Mouse (Mus musculus) lung, embryonic 15.5 days (tissue): ENCODE measurements around the gene Tmem260. TPM values are rescaled to one million over a fixed set of nuclear protein-coding genes. Genes with fewer than 3 reads are reported as not detected.

Source experiments
- ATAC-seq: fragments of 200-750 bp; cut with Nextera tagmentation; 2 replicates; pipeline ENCODE4 v1.8.0; 2017; ENCODE audit warnings: moderate number of reproducible peaks, borderline replicate concordance; ENCODE audit not compliant: low FRiP score, low TSS enrichment; ENCODE audit errors: extremely low read depth
- H3K27ac ChIP-seq: fragments of 300-500 bp; sonication (generic); 2 replicates; pipeline ENCODE4 v1.5.1; 2015; ENCODE audit warnings: moderate library complexity, mild to moderate bottlenecking, inconsistent platforms
- H3K27me3 ChIP-seq: fragments of 300-500 bp; sonication (generic); 2 replicates; pipeline ENCODE4 v1.6.1; 2015; ENCODE audit warnings: inconsistent platforms
- H3K36me3 ChIP-seq: fragments of 300-500 bp; sonication (generic); 2 replicates; pipeline ENCODE4 v1.6.1; 2015; ENCODE audit warnings: inconsistent platforms
- H3K4me1 ChIP-seq: fragments of 300-500 bp; sonication (generic); 2 replicates; pipeline ENCODE4 v1.6.1; 2015; ENCODE audit warnings: inconsistent platforms
- H3K4me2 ChIP-seq: fragments of 300-500 bp; sonication (generic); 2 replicates; pipeline ENCODE4 v1.6.1; 2015; ENCODE audit warnings: inconsistent platforms, mild to moderate bottlenecking, moderate library complexity
- H3K4me3 ChIP-seq: fragments of 300-500 bp; sonication (generic); 2 replicates; pipeline ENCODE4 v1.5.1; 2015; ENCODE audit warnings: mild to moderate bottlenecking, inconsistent platforms
- H3K9ac ChIP-seq: fragments of 300-500 bp; sonication (generic); 2 replicates; pipeline ENCODE4 v1.6.1; 2015; ENCODE audit warnings: inconsistent platforms
- H3K9me3 ChIP-seq: fragments of 300-500 bp; sonication (generic); 2 replicates; pipeline ENCODE4 v1.6.1; 2016; ENCODE audit warnings: inconsistent platforms
- WGBS: fragments of 180-500 bp; shearing (Covaris S2); methylation state at CpG from one replicate; pipeline ENCODE4 v1.1.7; 2015; 5-methylcytosine and 5-hydroxymethylcytosine counted together
- polyA plus RNA-seq: library from polyadenylated mRNA; unstranded; fragments of >200 nt; fragmentation: Nextera tagmentation; extraction: Ambion mirVana; gene quantifications from 2 replicates; pipeline ENCODE4 v1.2.1, GENCODE M21; 2015

The Tmem260 gene
- polyA plus RNA-seq, 1 experiment from 2014 or later, result 24.4 TPM

DNA sequence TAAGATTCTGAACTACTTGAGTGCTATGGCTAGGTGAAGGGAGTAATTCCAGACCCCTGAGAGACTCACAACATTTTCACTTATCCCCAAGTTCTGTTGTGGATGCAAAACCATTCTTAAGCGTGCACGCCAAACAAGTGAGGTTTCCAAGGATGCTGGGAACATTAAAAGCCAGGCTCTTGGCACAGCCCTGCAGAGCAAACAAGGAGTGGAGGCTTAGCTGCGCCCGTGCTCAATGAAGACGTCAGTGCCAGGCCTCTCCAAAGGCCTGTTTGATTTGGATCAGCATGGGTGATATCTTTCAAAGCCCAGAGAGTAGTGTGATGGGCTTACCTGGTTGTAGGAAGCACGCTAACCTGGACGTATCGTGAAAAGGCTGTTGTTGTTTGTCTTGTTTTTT, 69.6 kb downstream of the Tmem260 start:
- Histone ChIP-seq H3K27ac (no peak overlapping the region), H3K4me2 (no peak overlapping the region), H3K9me3 (no peaks in the 10 kb centered on the region), H3K36me3 (peaks cover 5% of the 10 kb centered on the region; the same call in 1 of the 2 replicates), H3K4me3 (no peak overlapping the region), H3K4me1 (no peaks in the 10 kb centered on the region), H3K9ac (no peak overlapping the region), H3K27me3 (no peaks in the 10 kb centered on the region)
- no peak for ATAC-seq
- 68% methylated on average over 8 of the region's 8 CpGs for WGBS

GRCm38 (mm10) chr14:48523361-48523760, 77.4 kb downstream of the Tmem260 start:
- ATAC-seq, result no peak
- H3K27me3 ChIP-seq, result no peaks in the 10 kb centered on the region
- H3K4me1 ChIP-seq, result no peaks in the 10 kb centered on the region
- H3K9ac ChIP-seq, result no peak overlapping the region
- no peaks in the 10 kb centered on the region for H3K9me3 ChIP-seq
- H3K27ac ChIP-seq, result no peak overlapping the region
- no peak overlapping the region for H3K4me2 ChIP-seq
- H3K36me3 ChIP-seq, result no peaks in the 10 kb centered on the region
- no peak overlapping the region for H3K4me3 ChIP-seq
- 48% methylated on average over 1 of the region's 1 CpGs for WGBS

- Histone ChIP-seq H3K4me2 (no peak overlapping the region), H3K9ac (no peak overlapping the region), H3K4me1 (no peaks in the 10 kb centered on the region), H3K27ac (no peak overlapping the region), H3K9me3 (no peaks in the 10 kb centered on the region), H3K4me3 (no peak overlapping the region), H3K36me3 (no peaks in the 10 kb centered on the region), H3K27me3 (no peaks in the 10 kb centered on the region)
- WGBS, result 40% methylated on average over 9 of the region's 9 CpGs
- no peak for ATAC-seq
These were observed 78.2 kb downstream of the Tmem260 start for GRCm38 (mm10) chr14:48524135-48524534.

- no peak overlapping the region for H3K4me3 ChIP-seq
- H3K9me3 ChIP-seq, result no peaks in the 10 kb centered on the region
- H3K4me2 ChIP-seq, result no peak overlapping the region
- no peaks in the 10 kb centered on the region for H3K4me1 ChIP-seq
- H3K27ac ChIP-seq, result no peak overlapping the region
- 28% methylated on average over 6 of the region's 6 CpGs for WGBS
- ATAC-seq, result no peak
- H3K36me3 ChIP-seq, result no peaks in the 10 kb centered on the region
- H3K9ac ChIP-seq, result no peak overlapping the region
- H3K27me3 ChIP-seq, result no peaks in the 10 kb centered on the region
These were observed 79.1 kb downstream of the Tmem260 start for GRCm38 (mm10) chr14:48525055-48525454.

DNA sequence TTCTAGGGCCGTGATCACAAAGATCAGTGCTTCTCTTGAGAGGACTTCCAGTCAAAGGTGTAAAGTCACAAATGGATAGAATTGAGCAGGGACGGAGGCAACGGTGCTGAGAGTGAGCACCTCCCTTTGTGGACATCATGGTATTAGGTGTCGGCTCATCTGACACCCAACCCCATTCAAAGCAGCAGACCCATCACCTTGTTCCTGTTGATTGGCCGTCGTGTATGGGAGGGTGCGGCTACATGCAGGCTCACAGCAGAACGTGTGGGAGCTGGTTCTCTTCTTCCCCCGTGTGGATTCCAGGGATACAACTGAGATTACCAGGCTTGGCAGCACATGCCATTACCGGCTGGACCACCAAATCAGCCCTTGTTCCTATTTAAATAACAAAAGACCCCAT, 84.7 kb downstream of the Tmem260 start:
- H3K4me1 ChIP-seq, result no peaks in the 10 kb centered on the region
- H3K4me2 ChIP-seq, result no peak overlapping the region
- no peak overlapping the region for H3K4me3 ChIP-seq
- H3K9ac ChIP-seq, result no peak overlapping the region
- H3K27me3 ChIP-seq, result no peaks in the 10 kb centered on the region
- WGBS, result 62% methylated on average over 10 of the region's 10 CpGs
- no peak for ATAC-seq
- no peaks in the 10 kb centered on the region for H3K36me3 ChIP-seq
- no peak overlapping the region for H3K27ac ChIP-seq
- no peaks in the 10 kb centered on the region for H3K9me3 ChIP-seq

DNA sequence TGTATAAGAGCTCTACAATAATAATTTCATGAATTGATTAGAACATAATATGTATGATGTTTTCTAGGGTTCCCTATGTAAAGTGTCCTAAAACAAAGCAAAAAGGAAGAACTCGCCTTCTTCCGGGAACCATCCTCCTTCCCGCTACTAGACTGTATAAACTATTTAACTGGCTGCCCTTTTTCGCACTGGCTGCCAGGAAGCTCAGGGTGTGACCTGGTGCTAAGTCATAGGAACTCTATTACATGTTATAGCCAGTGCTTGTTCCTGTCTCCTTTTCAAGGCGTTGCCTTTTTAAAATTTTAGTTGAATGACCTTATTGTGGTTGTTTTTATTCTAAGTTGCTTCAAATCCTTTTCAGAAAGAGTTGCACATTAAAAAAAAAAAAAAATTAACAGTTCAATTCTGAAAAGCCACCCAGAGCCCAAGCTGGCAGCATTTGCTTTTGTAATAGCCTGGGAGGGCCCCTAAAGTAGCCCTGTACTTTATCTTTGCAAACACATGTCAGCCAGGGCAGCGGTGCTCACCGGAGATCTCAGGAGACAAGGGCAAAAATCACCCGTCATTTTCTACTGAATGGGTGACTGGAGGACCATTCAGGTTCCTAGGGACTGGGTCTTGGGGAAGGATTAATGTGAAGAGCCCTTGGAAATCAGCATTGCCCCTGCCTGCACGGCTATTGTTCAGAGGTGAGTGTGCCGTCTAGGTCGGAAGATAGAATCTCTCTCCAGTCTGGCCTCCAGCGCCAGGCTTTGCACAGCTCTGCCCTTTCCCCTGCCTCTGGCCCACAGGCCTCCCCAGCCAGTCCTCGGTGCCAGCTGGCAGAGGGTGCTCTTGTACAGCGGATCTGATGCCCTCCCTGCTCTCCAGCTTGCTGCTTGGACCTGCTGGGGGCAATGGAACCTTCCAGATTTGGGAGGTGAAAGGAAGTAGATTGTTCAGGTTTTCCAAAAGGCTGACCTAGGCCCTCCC, 92.2 kb downstream of the Tmem260 start:
- WGBS, result 63% methylated on average over 14 of the region's 14 CpGs
- no peak overlapping the region for H3K4me2 ChIP-seq
- H3K27me3 ChIP-seq, result peaks cover 7% of the 10 kb centered on the region; the same call in 1 of the 2 replicates
- peak; percentile 57; the same call in 1 of the 2 replicates for ATAC-seq
- H3K36me3 ChIP-seq, result no peaks in the 10 kb centered on the region
- H3K4me1 ChIP-seq, result no peaks in the 10 kb centered on the region
- H3K9me3 ChIP-seq, result no peaks in the 10 kb centered on the region
- H3K27ac ChIP-seq, result no peak overlapping the region
- H3K4me3 ChIP-seq, result no peak overlapping the region
- no peak overlapping the region for H3K9ac ChIP-seq

DNA sequence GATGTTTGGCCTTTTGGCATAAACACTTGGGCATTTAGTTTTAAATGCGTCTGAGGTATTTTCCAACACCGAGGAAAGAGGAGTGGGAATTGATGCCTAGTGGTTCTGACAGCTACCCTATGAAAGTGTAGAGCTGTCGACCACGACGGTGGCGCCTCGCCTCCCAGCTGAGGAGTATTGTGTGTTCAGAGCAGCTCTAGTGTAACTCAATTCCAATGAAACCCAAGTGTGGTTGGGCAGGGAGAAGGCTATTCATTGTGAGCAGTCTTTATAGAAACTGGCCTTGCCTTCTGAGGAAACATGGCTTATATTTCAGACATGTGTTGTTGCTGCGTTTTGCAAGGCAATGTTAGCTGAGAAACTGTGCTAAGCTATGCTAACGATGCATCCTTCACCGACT, 99.2 kb downstream of the Tmem260 start:
- no peak overlapping the region for H3K9ac ChIP-seq
- 71% methylated on average over 10 of the region's 10 CpGs for WGBS
- no peaks in the 10 kb centered on the region for H3K36me3 ChIP-seq
- H3K4me1 ChIP-seq, result no peaks in the 10 kb centered on the region
- no peaks in the 10 kb centered on the region for H3K9me3 ChIP-seq
- H3K4me3 ChIP-seq, result no peak overlapping the region
- ATAC-seq, result no peak
- H3K27me3 ChIP-seq, result peaks cover 9% of the 10 kb centered on the region; the same call in 1 of the 2 replicates
- H3K4me2 ChIP-seq, result no peak overlapping the region
- no peak overlapping the region for H3K27ac ChIP-seq

GRCm38 (mm10) chr14:48546009-48546408, 100.1 kb downstream of the Tmem260 start:
- no peak for ATAC-seq
- Histone ChIP-seq H3K4me3 (no peak overlapping the region), H3K4me1 (no peaks in the 10 kb centered on the region), H3K9me3 (no peaks in the 10 kb centered on the region), H3K27me3 (peaks cover 9% of the 10 kb centered on the region; the same call in 1 of the 2 replicates), H3K36me3 (no peaks in the 10 kb centered on the region), H3K9ac (no peak overlapping the region), H3K4me2 (no peak overlapping the region), H3K27ac (no peak overlapping the region)
- WGBS, result 89% methylated on average over 3 of the region's 3 CpGs

- no peaks in the 10 kb centered on the region for H3K27me3 ChIP-seq
- H3K27ac ChIP-seq, result no peak overlapping the region
- no peaks in the 10 kb centered on the region for H3K9me3 ChIP-seq
- no peak overlapping the region for H3K4me2 ChIP-seq
- H3K36me3 ChIP-seq, result no peaks in the 10 kb centered on the region
- H3K4me1 ChIP-seq, result no peaks in the 10 kb centered on the region
- 70% methylated on average over 7 of the region's 7 CpGs for WGBS
- ATAC-seq, result no peak
- H3K9ac ChIP-seq, result no peak overlapping the region
- no peak overlapping the region for H3K4me3 ChIP-seq
These were observed 103.8 kb downstream of the Tmem260 start for GRCm38 (mm10) chr14:48549703-48550102.

DNA sequence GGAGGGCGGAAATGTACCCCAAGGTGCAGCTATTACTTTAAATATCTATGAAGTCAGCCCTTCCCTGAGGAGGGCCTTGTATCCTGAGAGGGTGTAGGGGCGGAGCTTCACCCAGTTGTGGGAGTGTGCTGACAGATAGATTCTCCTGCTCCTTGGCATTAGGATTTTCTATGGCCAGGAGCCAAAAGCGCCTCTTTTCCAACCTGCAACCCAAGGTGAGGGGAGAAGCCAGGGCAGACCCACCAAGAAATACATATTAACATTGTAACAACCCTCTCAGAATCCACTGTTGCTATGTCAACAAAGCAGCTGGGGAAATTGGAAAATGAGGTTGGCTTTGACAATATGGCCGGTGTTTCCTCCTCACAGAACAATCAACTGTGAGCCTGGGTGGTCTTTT, 107.3 kb downstream of the Tmem260 start:
- 60% methylated on average over 4 of the region's 4 CpGs for WGBS
- no peaks in the 10 kb centered on the region for H3K9me3 ChIP-seq
- no peaks in the 10 kb centered on the region for H3K27me3 ChIP-seq
- H3K27ac ChIP-seq, result no peak overlapping the region
- H3K36me3 ChIP-seq, result no peaks in the 10 kb centered on the region
- H3K4me1 ChIP-seq, result no peaks in the 10 kb centered on the region
- no peak overlapping the region for H3K4me2 ChIP-seq
- no peak overlapping the region for H3K4me3 ChIP-seq
- H3K9ac ChIP-seq, result no peak overlapping the region
- no peak for ATAC-seq

DNA sequence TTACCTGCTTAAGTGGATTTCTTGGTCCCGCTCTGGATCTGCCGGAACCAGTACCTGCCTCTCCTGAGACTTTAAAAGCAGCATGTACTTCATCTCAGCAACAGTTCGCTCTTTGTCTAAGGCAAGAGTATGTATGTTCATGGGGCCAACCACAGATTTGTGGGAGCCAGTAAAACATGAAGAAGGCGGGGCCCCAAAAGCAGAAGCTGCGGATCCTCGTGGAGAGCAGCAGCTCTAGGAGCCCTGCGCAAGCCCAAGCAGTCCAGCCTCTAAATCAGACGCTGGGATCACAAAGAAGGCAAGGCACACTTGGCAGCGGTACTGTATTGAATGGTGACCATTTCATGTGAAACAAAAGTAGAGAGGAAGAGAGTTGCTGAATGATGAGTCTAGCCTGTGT, 107.8 kb downstream of the Tmem260 start:
- no peaks in the 10 kb centered on the region for H3K4me1 ChIP-seq
- H3K4me3 ChIP-seq, result no peak overlapping the region
- no peaks in the 10 kb centered on the region for H3K9me3 ChIP-seq
- H3K9ac ChIP-seq, result no peak overlapping the region
- H3K27me3 ChIP-seq, result no peaks in the 10 kb centered on the region
- ATAC-seq, result no peak
- no peak overlapping the region for H3K27ac ChIP-seq
- 76% methylated on average over 9 of the region's 9 CpGs for WGBS
- no peak overlapping the region for H3K4me2 ChIP-seq
- no peaks in the 10 kb centered on the region for H3K36me3 ChIP-seq

DNA sequence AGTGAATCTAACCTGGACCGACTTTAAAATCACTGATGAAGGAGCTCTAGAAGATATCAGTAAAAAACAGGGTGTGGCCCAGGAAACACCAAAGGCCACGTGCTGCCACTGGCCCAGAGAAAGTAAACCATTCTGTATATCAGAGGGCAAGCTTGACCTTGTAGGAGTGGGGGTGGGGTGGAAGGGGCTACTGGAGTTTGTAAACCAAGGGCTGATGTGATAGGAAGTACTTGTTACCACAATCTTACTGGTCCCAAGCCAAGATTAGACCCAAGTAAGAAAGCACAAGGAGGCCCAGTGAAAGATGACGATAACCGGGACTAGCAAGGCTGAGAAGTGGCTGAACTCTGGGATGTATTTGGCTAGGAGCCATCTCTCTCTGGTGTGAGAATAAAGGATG, 113.1 kb downstream of the Tmem260 start:
- ATAC-seq, result no peak
- WGBS, result 45% methylated on average over 4 of the region's 4 CpGs
- no peak overlapping the region for H3K27ac ChIP-seq
- H3K4me1 ChIP-seq, result no peaks in the 10 kb centered on the region
- no peaks in the 10 kb centered on the region for H3K36me3 ChIP-seq
- no peaks in the 10 kb centered on the region for H3K27me3 ChIP-seq
- H3K9me3 ChIP-seq, result no peaks in the 10 kb centered on the region
- H3K9ac ChIP-seq, result no peak overlapping the region
- no peak overlapping the region for H3K4me2 ChIP-seq
- no peak overlapping the region for H3K4me3 ChIP-seq
